15 mouse cellular contexts compared by ENCODE assay signal in genomic region chr4:48064311-48064710, GRCm38 (mm10). TPM values are rescaled to one million over a fixed set of nuclear protein-coding genes. Genes with fewer than 3 reads are reported as not detected.
"Had no signal": no experiment of that assay in that cellular context is flagged by ENCODE, and none has a peak within 500 bp of the region (broad histone marks: within the 10 kb centered on the region; RNA-seq: fewer than 3 reads in every experiment).

No protein-coding gene starts in this region.

- H3K36me3 ChIP-seq: limb, embryonic 15.5 days; liver, embryonic 12.5 days; neural tube, embryonic 15.5 days had no signal

- ATAC-seq: intestine, embryonic 16.5 days; liver, embryonic 12.5 days had no signal

- H3K4me2 ChIP-seq: limb, embryonic 15.5 days; liver, embryonic 12.5 days; lung, embryonic 14.5 days; neural tube, embryonic 15.5 days had no signal

- H3K4me1 ChIP-seq: limb, embryonic 15.5 days; liver, embryonic 12.5 days; midbrain, embryonic 10.5 days; neural tube, embryonic 15.5 days had no signal

- H3K27ac ChIP-seq: limb, embryonic 15.5 days; liver, embryonic 12.5 days; midbrain, embryonic 10.5 days; neural tube, embryonic 15.5 days; stomach, postnatal 0 days had no signal

- DNase-seq: lung, embryonic 14.5 days; lung, postnatal 10 days; lung, postnatal 4 days; midbrain, embryonic 14.5 days; right cerebral cortex, adult 18-20 months; right cerebral cortex, postnatal 25 days; thymus, postnatal 4 days had no signal

- H3K9me3 ChIP-seq: limb, embryonic 15.5 days; liver, embryonic 12.5 days; midbrain, embryonic 10.5 days; neural tube, embryonic 15.5 days had no signal

- H3K9ac ChIP-seq: limb, embryonic 15.5 days; liver, embryonic 12.5 days; lung, embryonic 14.5 days; neural tube, embryonic 15.5 days had no signal

- H3K4me3 ChIP-seq: limb, embryonic 15.5 days; liver, embryonic 12.5 days; midbrain, embryonic 10.5 days; myocyte; neural tube, embryonic 15.5 days had no signal

- H3K27me3 ChIP-seq: limb, embryonic 15.5 days; liver, embryonic 12.5 days; neural tube, embryonic 15.5 days had no signal

RNA-seq across cellular contexts. Expression of gene Nr4a3, which starts 19.4 kb away (rescaled TPM):
- polyA plus RNA-seq: liver, embryonic 12.5 days; liver, embryonic 16.5 days had no signal
